Mouse (Mus musculus): ENCODE results near the gene Eif1.
"Not testable (repeated sequence)": the region's sequence is repeated elsewhere in the genome, so short reads cannot be mapped to it uniquely, and the experiment has no call there.

The Eif1 gene

GRCm38 (mm10) chr11:100344269-100344668 lies 24.6 kb downstream of the Eif1 start:
- in situ Hi-C loops (cut with MboI) = no loop called here

GRCm38 (mm10) chr11:100352076-100352857 lies 32.6 kb downstream of the Eif1 start:
- in situ Hi-C loops (cut with MboI) = no loop called here

DNA sequence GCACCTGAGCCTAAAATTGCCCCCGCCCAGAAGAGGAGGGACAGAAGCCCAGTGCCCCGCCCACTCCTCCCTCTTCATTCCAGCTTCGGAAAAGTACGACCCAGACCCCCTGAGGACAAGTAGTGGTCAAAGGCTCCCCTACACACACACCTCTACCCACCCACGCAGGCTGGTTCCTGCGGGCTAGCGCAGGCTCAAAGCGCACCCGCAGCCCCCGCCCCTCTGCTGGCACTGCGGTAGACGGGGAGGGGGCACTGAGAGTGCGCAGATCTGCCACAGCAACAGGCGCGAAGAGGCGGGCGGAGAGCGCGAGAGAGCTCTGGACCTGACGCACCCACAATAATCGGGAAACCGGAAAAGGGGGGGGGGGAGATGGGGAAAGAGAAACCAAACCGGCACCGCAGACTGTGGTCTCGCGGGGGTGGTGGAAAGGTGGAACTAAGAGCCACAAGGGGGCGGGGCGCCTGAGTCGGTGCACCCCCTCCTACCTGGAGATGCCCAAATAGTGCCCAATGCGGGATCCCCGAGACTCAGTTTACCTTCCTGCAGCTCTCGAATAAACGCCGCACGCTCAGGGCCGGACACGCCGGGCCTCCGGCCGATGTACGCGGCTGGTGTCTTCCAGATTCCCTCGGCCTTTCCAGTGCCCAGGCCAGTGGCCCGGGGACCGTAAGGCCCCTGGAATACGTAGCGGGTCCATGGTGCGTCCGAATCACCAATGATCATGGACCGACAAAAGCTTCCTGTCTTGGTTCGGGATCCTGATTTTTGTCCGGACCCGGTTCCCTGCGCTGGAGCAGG lies 35.7 kb downstream of the Eif1 start:
- in situ Hi-C loops (cut with MboI) = no loop called here

GRCm38 (mm10) chr11:100355972-100356818 lies 36.5 kb downstream of the Eif1 start, which contains the start of gene Hap1:
Gene Hap1, minus strand, starts transcription at chr11:100356128.
- in situ Hi-C loops (cut with MboI) = no loop called here

DNA sequence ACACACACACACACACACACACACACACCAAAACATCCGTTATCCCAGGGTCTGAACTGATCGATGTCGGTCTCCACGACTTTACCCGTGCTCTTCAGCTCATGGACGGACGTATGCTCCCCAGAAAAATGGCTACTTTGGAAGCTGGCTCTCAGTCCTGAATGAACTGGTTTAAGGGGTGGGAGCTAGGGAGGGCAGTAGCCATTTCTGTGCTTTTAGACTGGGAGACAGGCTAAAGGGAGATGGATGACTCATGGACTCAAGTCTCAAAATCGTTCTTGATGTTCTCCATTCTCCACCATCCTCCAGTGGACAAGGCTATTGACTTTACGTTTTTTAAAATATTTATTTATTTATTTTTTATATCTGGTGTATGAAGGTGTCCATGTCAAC lies 37.1 kb downstream of the Eif1 start:
- in situ Hi-C loops (cut with MboI) = no loop called here

DNA sequence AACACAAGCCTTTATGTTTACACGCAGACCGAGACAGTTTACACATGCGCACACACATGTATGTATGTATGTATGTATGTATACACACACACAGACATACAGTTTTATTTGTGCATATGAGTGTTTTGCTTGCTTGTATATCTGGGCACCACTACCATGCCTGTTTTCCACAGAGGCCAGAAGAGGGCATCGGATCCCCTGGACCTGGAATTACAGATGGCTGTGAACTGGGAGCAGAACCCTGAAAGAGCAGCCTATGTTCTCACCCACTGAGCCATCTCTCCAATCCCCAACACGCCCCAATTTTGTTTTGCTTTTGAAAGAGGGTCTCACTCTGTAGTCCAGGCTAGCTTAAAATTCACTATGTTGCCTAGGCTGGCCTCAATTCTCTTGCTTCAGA lies 37.7 kb downstream of the Eif1 start:
- in situ Hi-C loops (cut with MboI) = no loop called here

DNA sequence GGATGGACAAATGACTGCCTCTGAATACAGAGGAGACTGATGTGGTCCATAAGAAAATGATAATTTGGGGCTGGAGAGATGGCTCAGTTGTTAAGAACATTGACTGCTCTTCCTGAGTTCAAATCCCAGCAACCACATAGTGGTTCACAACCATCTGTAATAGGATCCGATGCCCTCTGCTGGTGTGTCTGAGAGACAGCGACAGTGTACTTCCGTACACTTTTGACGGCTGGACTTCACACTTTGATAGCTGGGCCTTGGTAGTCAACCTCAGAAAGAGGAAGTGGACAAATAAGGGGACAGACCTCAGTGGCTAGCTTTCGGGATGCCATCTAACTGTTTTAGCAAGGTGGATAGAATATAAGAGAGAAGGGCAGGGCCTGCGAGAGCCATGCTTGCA lies 40.5 kb downstream of the Eif1 start:
- in situ Hi-C loops (cut with MboI) = no loop called here

DNA sequence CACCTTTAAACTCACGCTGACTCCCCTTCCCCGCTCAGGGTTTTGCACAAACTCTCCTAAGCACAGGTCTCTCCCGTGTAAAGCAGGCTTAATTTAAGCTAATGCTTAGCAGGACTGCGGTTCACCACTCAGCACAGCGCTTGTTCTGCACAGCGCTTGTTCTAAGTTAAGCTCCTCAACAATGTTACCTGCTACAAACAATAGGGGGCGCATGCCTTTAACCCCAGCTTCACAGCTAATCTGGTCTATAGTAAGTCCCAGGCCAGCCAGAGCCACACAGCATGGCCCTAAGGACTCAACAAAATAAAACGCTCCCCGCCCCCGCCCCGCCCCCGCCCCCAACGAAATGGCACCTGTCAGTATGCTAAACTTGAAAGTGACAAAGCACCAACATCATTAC lies 41.4 kb downstream of the Eif1 start:
- in situ Hi-C loops (cut with MboI) = not testable (repeated sequence)

DNA sequence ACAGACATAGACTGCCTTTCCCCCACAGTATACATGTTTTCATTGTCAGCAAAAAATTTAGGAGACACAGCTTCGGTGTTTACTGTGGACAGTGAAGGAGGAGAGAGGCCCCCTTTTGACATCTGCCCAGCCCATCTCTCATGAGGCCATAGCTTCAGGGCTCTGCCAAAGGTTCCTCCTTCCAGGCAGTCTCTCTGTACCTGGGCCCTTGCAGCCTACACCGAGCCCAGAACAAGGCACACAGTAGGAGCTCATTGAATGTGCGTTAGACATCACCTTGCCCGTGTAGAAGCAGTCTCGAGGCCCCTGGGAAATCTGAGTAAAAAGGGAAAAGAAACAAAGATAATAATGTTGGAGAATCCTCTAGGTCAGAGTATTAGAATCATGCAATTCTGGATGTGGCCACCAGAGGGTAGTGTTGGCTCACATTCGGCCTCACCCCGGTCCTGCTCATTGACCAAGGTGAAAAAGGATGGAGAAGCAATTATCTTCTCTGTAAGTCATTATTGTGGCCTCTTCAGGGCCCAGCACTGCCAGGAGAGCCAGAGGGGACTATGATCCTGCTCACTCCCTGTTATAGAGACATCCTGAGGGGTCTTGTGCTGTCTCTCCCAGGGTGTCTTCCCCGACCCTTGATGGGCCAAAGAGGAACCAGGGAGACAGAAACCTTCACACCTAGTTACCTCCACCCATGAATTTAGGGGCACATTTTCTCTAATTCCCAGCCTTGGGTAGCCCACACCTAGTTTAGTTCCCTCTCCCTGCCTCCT lies 42.7 kb downstream of the Eif1 start:
- in situ Hi-C loops (cut with MboI) = no loop called here

GRCm38 (mm10) chr11:100362979-100363562 lies 43.4 kb downstream of the Eif1 start:
- in situ Hi-C loops (cut with MboI) = no loop called here

DNA sequence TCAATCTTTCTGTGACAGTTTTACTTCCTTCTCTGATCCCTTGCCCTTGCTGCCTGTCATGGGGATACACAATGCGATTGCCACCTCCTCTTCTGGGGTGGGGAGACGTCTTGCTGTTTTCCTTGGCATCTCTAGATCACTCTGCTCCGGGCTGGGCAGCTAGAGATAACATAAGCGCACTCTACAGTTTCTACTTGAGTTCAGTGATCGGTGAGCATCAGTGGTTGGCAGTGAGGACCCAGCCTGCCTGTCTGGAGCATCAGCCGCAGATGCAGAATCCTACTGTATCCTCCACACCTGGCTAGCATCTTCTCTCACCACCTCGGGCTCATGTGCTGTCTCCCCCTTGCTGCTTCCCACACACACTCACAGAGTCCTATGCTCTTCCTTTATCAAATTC lies 49.5 kb downstream of the Eif1 start:
- in situ Hi-C loops (cut with MboI) = no loop called here

DNA sequence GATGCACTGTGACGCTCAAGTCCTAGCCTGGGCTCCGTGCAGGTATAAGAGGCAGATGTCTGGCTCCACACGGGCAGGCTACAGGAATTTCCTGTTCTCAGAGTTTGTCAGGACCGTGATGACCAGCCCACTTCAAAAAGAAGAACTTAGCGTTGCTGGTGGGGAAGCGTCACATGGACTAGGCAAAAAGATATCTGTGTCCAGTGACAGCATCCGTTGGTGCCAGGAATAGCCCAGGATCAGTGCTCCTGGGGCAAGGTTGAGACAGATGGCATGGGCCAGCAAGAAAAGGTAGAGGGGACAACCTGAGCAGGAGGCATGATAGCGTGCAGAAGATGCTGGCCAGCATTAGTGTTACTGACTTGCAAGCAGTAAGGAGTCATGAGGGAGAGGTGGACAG lies 50.1 kb downstream of the Eif1 start:
- in situ Hi-C loops (cut with MboI) = no loop called here

Data from mature B cell (primary cell).